Mouse (Mus musculus) cortical plate, adult 2 months (tissue): ENCODE data around the gene Fer.

Experiments
- CTCF ChIP-seq: fragments of 200-500 bp; IDR thresholded peaks from 2 replicates; pipeline ENCODE4 v1.5.1; 2011; ENCODE audit warnings: mild to moderate bottlenecking, control low read depth, low read length; ENCODE audit not compliant: insufficient read depth; ENCODE audit errors: extremely low read depth
- POLR2A ChIP-seq: fragments of 200-500 bp; IDR thresholded peaks from 2 replicates; pipeline ENCODE4 v1.6.1; 2011; ENCODE audit warnings: mild to moderate bottlenecking, low read length, control low read depth; ENCODE audit not compliant: insufficient read depth; ENCODE audit errors: extremely low read depth

- TF ChIP-seq CTCF (no peak), POLR2A (no peak)
Measured at GRCm38 (mm10) chr17:64093716-64094115, 230.9 kb downstream of the Fer start.
